Mouse (Mus musculus) MEL (cell line): ENCODE results near the gene Mmp25.

Experiments
- CTCF ChIP-seq, 3 experiments: IDR thresholded peaks in 2 of 3; conservative IDR thresholded peaks in 1 of 3; 2 replicates each; pipeline ENCODE4 v1.5.1; 2011 to 2012; ENCODE audit warnings: low read length in 3 of 3, low read depth in 2 of 3, mild to moderate bottlenecking in 2 of 3, improper control_type of control experiment in 1 of 3, inconsistent platforms in 1 of 3, mixed read lengths in 1 of 3, moderate library complexity in 1 of 3; ENCODE audit not compliant: control insufficient read depth in 1 of 3, insufficient read depth in 1 of 3, poor library complexity in 1 of 3, severe bottlenecking in 1 of 3
- EP300 ChIP-seq, 2 experiments: IDR thresholded peaks; 2 replicates each; pipeline ENCODE4 v1.6.1; 2011; ENCODE audit warnings: improper control_type of control experiment in 2 of 2, low read length in 2 of 2, low read depth in 1 of 2, mild to moderate bottlenecking in 1 of 2
- JUND ChIP-seq: IDR thresholded peaks from 2 replicates; pipeline ENCODE4 v1.6.1; 2011; ENCODE audit warnings: low read depth, mild to moderate bottlenecking, improper control_type of control experiment, low read length
- NELFE ChIP-seq: IDR thresholded peaks from 2 replicates; pipeline ENCODE4 v1.6.1; 2011; ENCODE audit warnings: low read depth, low read length, improper control_type of control experiment
- SIN3A ChIP-seq: IDR thresholded peaks from 2 replicates; pipeline ENCODE4 v1.6.1; 2012; ENCODE audit warnings: low read length, improper control_type of control experiment, inconsistent platforms
- TCF12 ChIP-seq: IDR thresholded peaks from 2 replicates; pipeline ENCODE4 v1.6.1; 2014; ENCODE audit warnings: low read depth, mild to moderate bottlenecking, inconsistent platforms, low read length, improper control_type of control experiment, moderate library complexity

GRCm38 (mm10) chr17:23601836-23602585, 43.1 kb downstream of the Mmp25 start:
- TF ChIP-seq CTCF (IDR thresholded peaks at IDR 0.05 in 2 of 3, conservative IDR thresholded peaks at IDR 0.05 in 1 of 3; ENCODE audit: control insufficient read depth in 1 of 3, insufficient read depth in 1 of 3, low read depth in 2 of 3, low read length in 3 of 3, poor library complexity in 1 of 3, severe bottlenecking in 1 of 3): no peak
- TF ChIP-seq NELFE: no peak
- no peak for TF ChIP-seq TCF12
- TF ChIP-seq EP300 (IDR thresholded peaks at IDR 0.05; ENCODE audit: low read depth in 1 of 2, low read length in 2 of 2): no peak
- TF ChIP-seq SIN3A: no peak
- TF ChIP-seq JUND: no peak
